Mouse (Mus musculus) forebrain, embryonic 11.5 days (tissue): ENCODE results near the gene 4930578C19Rik. TPM values are rescaled to one million over a fixed set of nuclear protein-coding genes. Genes with fewer than 3 reads are reported as not detected.
A peak's percentile ranks its signal among the peaks of the same experiment; 100 is the strongest.

Experiments used
- ATAC-seq: fragments of 200-750 bp; cut with Nextera tagmentation; replicated peaks from 2 replicates; pipeline ENCODE4 v1.8.0; 2017; ENCODE audit warnings: moderate TSS enrichment; ENCODE audit not compliant: low FRiP score
- DNase-seq: peaks from one replicate; pipeline ENCODE4 v3.0.0-alpha.2; 2017; ENCODE audit warnings: low spot score
- H3K27ac ChIP-seq: fragments of 300-500 bp; sonication (generic); 2 replicates; pipeline ENCODE4 v1.5.1; 2014; ENCODE audit warnings: low read depth, low read length
- H3K27me3 ChIP-seq: fragments of 300-500 bp; sonication (generic); 2 replicates; pipeline ENCODE4 v1.6.1; 2014; ENCODE audit warnings: mild to moderate bottlenecking, low read length, mixed read lengths; ENCODE audit not compliant: control insufficient read depth, insufficient read depth
- H3K36me3 ChIP-seq: fragments of 300-500 bp; sonication (generic); 2 replicates; pipeline ENCODE4 v1.6.1; 2014; ENCODE audit warnings: mild to moderate bottlenecking, low read length, moderate library complexity, mixed read lengths; ENCODE audit not compliant: control insufficient read depth, insufficient read depth
- H3K4me1 ChIP-seq: fragments of 300-500 bp; sonication (generic); replicated peaks from 2 replicates; pipeline ENCODE4 v1.6.1; 2014; ENCODE audit warnings: low read length, mixed read lengths; ENCODE audit not compliant: control insufficient read depth, insufficient read depth
- H3K4me2 ChIP-seq: fragments of 300-500 bp; sonication (generic); 2 replicates; pipeline ENCODE4 v1.6.1; 2014; ENCODE audit warnings: low read depth, mild to moderate bottlenecking, low read length, moderate library complexity, mixed read lengths; ENCODE audit not compliant: severe bottlenecking
- H3K4me3 ChIP-seq: fragments of 300-500 bp; sonication (generic); 2 replicates; pipeline ENCODE4 v1.5.1; 2014; ENCODE audit warnings: low read depth, low read length
- H3K9ac ChIP-seq: fragments of 300-500 bp; sonication (generic); 2 replicates; pipeline ENCODE4 v1.6.1; 2014; ENCODE audit warnings: low read length
- H3K9me3 ChIP-seq: fragments of 300-500 bp; sonication (generic); 2 replicates; pipeline ENCODE4 v1.6.1; 2016; ENCODE audit warnings: low read length, mixed read lengths; ENCODE audit not compliant: control insufficient read depth
- WGBS: fragments of 180-500 bp; shearing (Covaris S2); extraction: QIAGEN DNeasy Blood & Tissue Kit; methylation state at CpG from one replicate; pipeline ENCODE4 v1.1.7; 2014; 5-methylcytosine and 5-hydroxymethylcytosine counted together
- polyA plus RNA-seq: library from polyadenylated mRNA; unstranded; fragments of >200 nt; fragmentation: Nextera tagmentation; extraction: Ambion mirVana; gene quantifications from 2 replicates; pipeline ENCODE4 v1.2.1, GENCODE M21; 2014

Gene 4930578C19Rik
- 0.35 and 0.60 TPM in 2 replicates for polyA plus RNA-seq

DNA sequence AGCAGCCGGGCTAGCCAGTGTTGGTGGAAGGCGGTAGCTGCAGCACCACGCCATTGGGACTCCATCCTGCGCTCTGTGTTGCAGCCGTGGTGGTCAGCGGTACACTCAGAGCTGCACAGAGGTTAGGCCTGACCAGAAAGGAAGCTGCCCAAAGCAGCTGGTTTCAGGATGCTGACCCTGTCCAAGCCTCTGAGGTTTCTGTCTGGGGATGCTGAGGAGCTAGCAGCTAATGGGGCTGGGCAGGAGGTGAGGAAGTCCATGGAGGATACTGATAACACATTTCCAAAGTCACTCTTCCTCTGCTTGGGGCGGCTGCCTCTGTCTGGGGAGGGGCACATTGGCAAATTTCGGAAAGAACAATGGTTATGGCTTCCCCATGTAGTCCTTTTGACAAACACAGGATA is at the start of gene 4930578C19Rik:
4930578C19Rik (minus strand) TSS at position 200 of the 404 bp plus-strand sequence.
- Histone ChIP-seq H3K4me2 (no peak within 1 kb of the TSS), H3K9me3 (no peaks in the 10 kb centered on the region), H3K9ac (no peak within 1 kb of the TSS), H3K4me1 (no peaks in the 10 kb centered on the region), H3K36me3 (no peaks in the 10 kb centered on the region), H3K27me3 (no peaks in the 10 kb centered on the region), H3K27ac (no peak within 1 kb of the TSS), H3K4me3 (no peak within 1 kb of the TSS)
- ATAC-seq (no peak), DNase-seq (no peak)
- WGBS, result 88% methylated on average over 8 of the region's 8 CpGs

DNA sequence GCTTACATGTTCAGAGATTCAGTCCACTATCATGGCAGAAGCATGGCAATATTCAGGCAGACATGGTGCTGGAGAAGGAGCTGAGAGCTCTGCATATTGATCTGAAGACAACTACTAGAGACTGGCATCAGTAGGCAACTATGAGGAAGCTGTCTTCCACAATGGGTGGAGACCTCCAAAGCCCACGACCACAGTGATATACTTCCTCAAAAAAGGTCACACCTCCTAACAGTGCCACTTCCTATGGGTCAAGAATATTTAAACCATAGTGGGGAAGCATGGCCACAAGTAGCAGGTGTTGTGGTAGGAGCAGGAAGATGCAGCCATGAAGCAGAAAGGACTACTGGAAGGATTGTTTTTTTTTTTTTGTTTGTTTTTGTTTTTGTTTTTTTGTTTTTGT is 6.5 kb upstream of the 4930578C19Rik start:
- Histone ChIP-seq H3K9ac (no peak overlapping the region), H3K27ac (no peak overlapping the region), H3K27me3 (no peaks in the 10 kb centered on the region), H3K36me3 (no peaks in the 10 kb centered on the region), H3K4me1 (no peaks in the 10 kb centered on the region), H3K9me3 (no peaks in the 10 kb centered on the region), H3K4me3 (no peak overlapping the region), H3K4me2 (no peak overlapping the region)
- ATAC-seq (no peak), DNase-seq (no peak)
- WGBS, result 50% methylated on average over 1 of the region's 1 CpGs

DNA sequence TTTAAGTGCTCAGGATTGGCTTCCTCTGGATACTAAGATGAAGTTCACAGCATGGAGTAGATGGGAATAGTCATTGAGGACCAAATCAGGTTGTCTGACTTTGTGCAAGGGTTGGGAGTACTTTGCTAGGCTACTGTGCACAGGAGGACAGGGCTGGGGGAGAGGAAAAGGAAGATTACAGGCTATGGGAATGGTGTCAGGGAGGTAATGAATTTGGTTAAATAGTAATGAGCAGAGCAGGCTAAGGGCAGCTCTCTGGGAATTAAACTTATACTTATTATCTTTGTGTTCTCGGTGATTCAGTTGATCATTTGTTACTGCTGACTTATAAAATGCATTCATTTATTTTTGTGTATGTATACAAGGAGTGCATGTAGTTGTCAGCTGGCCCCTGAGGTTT is 1.7 kb upstream of the 4930578C19Rik start:
- DNase-seq (no peak), ATAC-seq (no peak)
- Histone ChIP-seq H3K4me2 (no peak overlapping the region), H3K27ac (no peak overlapping the region), H3K9ac (no peak overlapping the region), H3K36me3 (no peaks in the 10 kb centered on the region), H3K9me3 (no peaks in the 10 kb centered on the region), H3K27me3 (no peaks in the 10 kb centered on the region), H3K4me1 (no peaks in the 10 kb centered on the region), H3K4me3 (no peak overlapping the region)
- WGBS, result 79% methylated on average over 1 of the region's 1 CpGs

DNA sequence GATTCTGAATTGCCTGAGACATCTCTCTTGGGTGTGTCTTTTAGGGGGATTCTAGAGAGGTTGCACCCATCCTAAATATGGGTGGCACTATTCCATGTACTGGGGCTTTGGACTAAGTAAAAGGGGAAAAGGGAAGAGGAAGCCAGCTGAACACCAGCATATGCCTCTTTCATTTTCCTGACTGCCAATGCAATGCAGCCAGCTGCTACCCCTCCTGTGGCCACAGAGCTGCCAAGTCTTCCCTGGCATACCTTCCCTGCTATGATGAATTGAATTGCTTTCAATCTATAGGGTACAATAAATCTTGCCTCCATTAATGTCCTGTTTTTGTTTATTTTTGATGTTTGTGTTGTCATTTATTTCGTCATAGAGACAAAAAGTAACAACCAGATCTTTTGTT is 9.6 kb downstream of the 4930578C19Rik start:
- H3K4me3 ChIP-seq, result no peak overlapping the region
- no peak overlapping the region for H3K9ac ChIP-seq
- WGBS, result 53% methylated on average over 1 of the region's 1 CpGs
- ATAC-seq (no peak), DNase-seq (no peak)
- H3K4me2 ChIP-seq, result no peak overlapping the region
- no peak overlapping the region for H3K27ac ChIP-seq
- no peaks in the 10 kb centered on the region for H3K36me3 ChIP-seq
- H3K4me1 ChIP-seq, result no peaks in the 10 kb centered on the region
- no peaks in the 10 kb centered on the region for H3K27me3 ChIP-seq
- H3K9me3 ChIP-seq, result no peaks in the 10 kb centered on the region

DNA sequence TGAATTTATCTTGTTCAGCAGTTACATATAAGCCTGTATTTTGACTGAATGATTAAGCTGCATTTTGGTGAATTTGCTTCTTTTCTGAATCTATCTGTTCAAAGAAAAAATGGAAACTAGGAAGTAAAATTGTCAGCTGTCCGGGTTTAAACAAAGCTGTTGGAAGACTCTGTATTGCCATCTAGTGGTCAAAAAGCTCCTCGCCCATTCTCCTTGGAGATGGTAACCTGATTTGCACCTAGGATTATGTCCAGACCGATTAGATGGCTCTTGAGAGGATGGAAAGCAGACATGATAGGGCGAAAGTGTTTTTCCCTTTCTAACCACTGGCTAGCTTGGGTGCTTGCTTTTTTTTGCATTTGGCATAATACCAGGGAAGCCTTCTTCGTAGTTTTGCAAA is 19.1 kb downstream of the 4930578C19Rik start:
- no peaks in the 10 kb centered on the region for H3K27me3 ChIP-seq
- WGBS, result 43% methylated on average over 5 of the region's 5 CpGs
- DNase-seq, result peak; percentile 62
- H3K4me1 ChIP-seq, result no peaks in the 10 kb centered on the region
- H3K36me3 ChIP-seq, result no peaks in the 10 kb centered on the region
- H3K9me3 ChIP-seq, result no peaks in the 10 kb centered on the region
- H3K27ac ChIP-seq, result no peak overlapping the region
- ATAC-seq, result peak; percentile 58; the same call in 1 of the 2 replicates
- no peak overlapping the region for H3K4me3 ChIP-seq
- H3K4me2 ChIP-seq, result no peak overlapping the region
- H3K9ac ChIP-seq, result no peak overlapping the region

DNA sequence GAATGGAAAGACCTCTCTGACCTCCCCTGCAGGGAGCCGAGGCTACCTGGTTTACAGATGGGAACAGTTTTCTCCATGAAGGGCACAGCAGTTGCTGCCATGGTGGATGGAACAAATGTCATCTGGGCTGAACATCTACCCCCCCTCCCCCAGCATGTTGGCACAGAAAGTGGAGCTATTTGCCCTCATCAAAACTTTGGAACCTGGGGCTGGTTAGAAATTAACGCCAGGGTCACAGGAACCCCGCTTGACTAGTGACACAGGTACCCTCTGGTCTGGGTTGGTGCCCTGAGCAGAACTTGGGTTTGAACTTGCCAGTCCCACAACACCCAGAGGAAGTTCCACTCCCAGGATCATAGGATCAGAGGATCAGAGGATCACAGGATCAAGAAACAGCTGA is 35.7 kb downstream of the 4930578C19Rik start:
- Histone ChIP-seq H3K4me1 (no peaks in the 10 kb centered on the region), H3K4me3 (no peak overlapping the region), H3K9ac (no peak overlapping the region), H3K27ac (no peak overlapping the region), H3K36me3 (no peaks in the 10 kb centered on the region), H3K27me3 (no peaks in the 10 kb centered on the region), H3K9me3 (no peaks in the 10 kb centered on the region), H3K4me2 (no peak overlapping the region)
- ATAC-seq, result no peak
- 89% methylated on average over 3 of the region's 3 CpGs for WGBS
- DNase-seq, result no peak

DNA sequence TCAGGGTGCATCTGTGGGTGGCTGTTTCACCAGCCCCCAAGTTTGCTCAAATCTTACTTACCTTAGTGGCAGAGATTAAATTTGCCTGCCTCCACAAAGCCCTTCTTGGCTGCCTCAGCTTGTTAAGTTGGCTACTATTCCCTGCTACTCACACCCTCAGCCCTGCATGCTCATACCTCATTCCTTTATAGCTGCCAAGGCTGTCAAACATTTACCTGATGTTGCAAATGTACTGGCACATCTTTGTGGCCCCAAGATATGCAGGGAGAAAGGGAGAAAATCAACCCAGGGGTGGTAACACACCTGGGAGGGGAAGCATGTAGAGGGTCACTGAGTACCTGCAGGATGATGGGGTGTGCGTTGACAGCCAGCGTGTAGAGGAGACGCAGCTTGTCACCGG is 38.0 kb downstream of the 4930578C19Rik start:
- DNase-seq, result no peak
- Histone ChIP-seq H3K4me2 (no peak overlapping the region), H3K36me3 (no peaks in the 10 kb centered on the region), H3K4me1 (no peaks in the 10 kb centered on the region), H3K9ac (no peak overlapping the region), H3K27ac (no peak overlapping the region), H3K4me3 (no peak overlapping the region), H3K27me3 (no peaks in the 10 kb centered on the region), H3K9me3 (no peaks in the 10 kb centered on the region)
- WGBS, result 93% methylated on average over 4 of the region's 4 CpGs
- no peak for ATAC-seq

DNA sequence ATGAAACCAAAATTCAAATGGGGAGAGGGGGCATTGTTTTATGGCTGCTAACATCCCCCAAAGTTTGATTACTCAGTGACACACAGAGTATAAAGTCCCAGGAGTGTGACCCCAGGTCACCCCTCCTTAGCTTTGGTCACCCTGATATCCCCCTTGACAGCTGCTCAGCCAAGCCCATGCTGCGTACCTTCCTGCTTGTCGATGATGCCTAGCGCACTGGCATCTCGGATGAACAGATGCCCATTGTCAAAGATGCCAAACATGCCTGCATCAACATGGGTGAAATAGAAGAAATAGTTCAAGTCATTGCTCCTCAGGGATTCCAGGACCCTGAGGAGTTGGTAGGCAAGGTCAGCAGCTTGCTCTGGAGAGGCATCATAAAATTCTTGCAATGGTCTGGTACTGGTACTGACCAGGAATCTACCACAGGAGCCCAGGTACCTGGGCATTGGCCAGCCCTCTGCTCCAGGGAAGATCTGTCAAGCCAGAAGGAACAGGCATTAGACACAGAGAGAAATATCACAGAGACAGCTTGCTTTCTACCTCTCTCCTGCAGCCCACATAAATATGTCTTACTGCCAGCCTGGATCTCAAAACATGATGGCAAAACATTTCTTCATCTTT is 40.9 kb downstream of the 4930578C19Rik start:
- Histone ChIP-seq H3K27ac (no peak overlapping the region), H3K4me3 (no peak overlapping the region), H3K4me2 (no peak overlapping the region), H3K4me1 (no peaks in the 10 kb centered on the region), H3K9me3 (no peaks in the 10 kb centered on the region), H3K9ac (no peak overlapping the region), H3K36me3 (no peaks in the 10 kb centered on the region), H3K27me3 (no peaks in the 10 kb centered on the region)
- 94% methylated on average over 4 of the region's 4 CpGs for WGBS
- no peak for ATAC-seq
- no peak for DNase-seq

DNA sequence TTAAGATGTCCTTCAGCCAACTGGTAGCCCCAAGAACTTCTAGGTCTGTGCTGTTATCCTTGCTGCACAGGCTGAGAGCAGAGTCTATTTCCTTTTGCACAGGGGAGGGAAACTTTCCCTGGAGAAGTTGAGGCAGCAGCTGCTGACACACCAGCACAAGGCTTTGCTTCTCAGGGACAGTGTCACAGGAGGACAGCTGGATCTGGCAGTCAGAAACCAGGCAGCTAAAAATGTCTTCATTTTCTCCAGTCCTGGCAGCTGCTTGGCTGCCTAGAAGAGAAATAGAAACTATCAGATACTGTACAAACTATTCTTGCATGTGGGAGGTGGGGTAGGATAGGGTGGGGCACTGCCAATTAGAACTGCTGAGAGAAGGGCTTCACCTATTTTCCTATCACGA is 42.2 kb downstream of the 4930578C19Rik start:
- H3K9me3 ChIP-seq, result no peaks in the 10 kb centered on the region
- H3K36me3 ChIP-seq, result no peaks in the 10 kb centered on the region
- DNase-seq (no peak), ATAC-seq (no peak)
- H3K27ac ChIP-seq, result no peak overlapping the region
- H3K4me3 ChIP-seq, result no peak overlapping the region
- H3K4me1 ChIP-seq, result no peaks in the 10 kb centered on the region
- H3K27me3 ChIP-seq, result no peaks in the 10 kb centered on the region
- H3K9ac ChIP-seq, result no peak overlapping the region
- WGBS, result 56% methylated on average over 1 of the region's 1 CpGs
- no peak overlapping the region for H3K4me2 ChIP-seq
